Mouse (Mus musculus) adrenal gland, postnatal 25 days (tissue): ENCODE results near the gene Agps. TPM values are rescaled to one million over a fixed set of nuclear protein-coding genes. Genes with fewer than 3 reads are reported as not detected.
"Not testable (repeated sequence)": the region's sequence is repeated elsewhere in the genome, so short reads cannot be mapped to it uniquely, and the experiment has no call there.

Experiments
- DNase-seq: peaks from one replicate; pipeline ENCODE4 v3.0.0; 2021; ENCODE audit warnings: mixed read lengths
- total RNA-seq: library from RNA; stranded (reverse); gene quantifications from 2 replicates; pipeline ENCODE4 v1.2.3, GENCODE M21; 2021

Gene Agps
- total RNA-seq, 1 experiment from 2014 or later = 46.6 TPM

- DNase-seq = no peak
Measured at GRCm38 (mm10) chr2:75930941-75931340, 99.0 kb downstream of the Agps start.

DNA sequence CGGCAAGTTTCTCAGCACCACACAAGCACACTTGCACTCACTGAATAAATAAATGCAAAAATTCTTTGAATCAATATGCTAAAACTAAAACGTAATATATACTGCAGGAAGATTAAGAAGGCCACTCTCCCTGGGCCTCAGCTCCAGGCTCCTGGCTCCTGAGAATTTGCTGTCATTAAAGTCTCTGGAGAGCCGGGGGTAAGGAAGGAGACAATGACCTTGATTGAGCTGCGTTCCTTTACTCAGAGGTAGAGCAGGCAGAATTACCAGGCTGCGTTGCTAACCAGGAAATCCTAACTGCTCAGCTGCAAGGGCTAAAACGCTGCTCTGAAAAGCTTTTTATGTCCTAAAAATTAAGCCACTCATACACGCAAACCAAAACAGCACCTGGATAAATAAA is 101.6 kb downstream of the Agps start:
- no peak for DNase-seq

DNA sequence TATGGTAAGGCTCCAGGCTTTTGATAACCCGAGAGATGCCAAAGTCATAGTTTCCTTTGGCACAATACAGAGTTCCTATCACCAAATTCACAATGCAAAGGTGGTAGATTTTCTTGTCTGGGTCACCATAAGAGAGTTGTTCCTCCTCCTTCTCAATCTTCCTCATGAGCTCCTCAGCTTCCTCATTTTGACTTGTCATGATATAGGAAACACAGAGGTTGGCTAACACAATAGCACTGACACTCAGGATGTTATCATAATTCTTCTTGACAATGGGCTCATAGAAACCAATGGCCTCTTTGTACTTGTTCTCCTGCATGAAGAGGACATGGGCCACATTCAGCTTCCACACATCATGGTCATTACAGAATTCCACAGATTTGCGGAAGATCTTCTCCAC is 104.7 kb downstream of the Agps start:
- DNase-seq = not testable (repeated sequence)

DNA sequence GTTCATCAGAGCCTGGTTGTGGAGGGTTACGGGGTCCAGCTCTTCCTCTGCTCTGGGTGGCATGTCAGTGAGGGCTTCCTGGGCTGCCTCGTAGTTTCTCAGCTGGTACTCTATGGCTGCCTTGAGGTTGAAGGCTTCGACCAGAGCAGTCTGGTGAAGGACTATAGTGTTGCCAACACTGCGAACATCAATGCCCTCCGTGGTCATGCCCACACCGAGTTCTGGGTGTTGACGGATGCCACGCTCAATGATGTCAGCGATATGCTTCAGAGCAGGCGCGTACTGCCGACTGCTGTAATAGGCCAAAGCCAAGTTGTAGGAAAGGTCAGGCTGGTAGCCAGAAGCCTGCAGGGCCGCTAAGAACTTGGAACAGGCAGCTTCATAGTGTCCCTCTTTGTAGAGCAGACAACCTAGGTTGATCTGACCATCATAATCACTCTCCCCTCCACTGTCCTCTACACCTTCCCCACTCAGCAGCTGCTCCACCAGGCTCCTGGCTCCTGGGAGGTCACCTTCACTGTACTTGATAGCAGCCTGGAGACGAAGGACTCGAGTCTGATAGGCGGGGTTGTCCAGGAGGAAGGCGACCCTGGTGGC is 105.6 kb downstream of the Agps start:
- DNase-seq = not testable (repeated sequence)

DNA sequence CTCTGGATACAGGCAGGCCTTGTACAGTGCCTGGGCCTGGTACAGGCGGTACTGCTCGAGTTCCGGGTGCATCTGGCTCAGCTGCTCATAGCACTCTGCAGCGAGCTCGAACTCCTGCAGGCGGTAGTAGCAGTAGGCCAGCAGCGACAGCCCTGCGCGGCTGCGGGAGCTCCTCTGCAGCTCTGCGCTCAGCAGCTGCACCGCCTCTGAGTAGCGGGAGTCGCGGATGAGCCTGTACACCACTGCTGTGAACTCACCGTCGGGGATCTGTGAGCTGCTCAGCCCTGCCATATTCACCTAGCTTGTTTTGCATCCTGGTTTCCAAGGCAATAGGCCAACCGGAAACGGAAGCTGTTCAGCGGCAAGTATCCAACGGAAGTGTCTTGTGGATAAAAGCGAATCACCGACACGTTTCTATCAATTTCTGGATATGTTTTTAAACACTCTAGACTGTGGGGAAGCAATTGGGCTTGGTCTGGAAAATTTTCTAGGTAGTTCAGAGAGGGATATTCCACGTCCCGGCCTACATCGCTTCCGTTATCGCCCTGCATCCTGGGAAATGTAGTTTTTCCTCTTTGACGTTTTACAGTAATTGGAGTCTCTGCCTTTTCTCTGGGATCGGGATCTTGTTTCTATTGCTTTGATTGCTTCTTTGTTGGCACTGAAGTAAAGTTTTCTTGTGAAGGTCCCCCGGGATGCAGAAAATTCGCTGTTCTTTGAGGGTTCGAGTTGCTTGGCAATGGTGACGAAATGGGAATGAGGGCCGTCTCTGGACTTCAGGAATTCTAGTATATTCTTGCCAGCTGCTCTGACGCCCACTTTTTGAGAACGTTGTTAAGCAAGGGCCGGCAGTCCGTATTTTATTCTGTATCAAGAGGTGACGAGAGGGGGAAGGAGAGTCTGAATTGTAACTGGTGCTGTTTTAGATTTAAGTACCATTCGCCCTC is 106.4 kb downstream of the Agps start, which contains the start of gene Ttc30b:
Gene Ttc30b, minus strand, starts transcription at position 469 of the 947 bp plus-strand sequence.
- DNase-seq = peak; percentile 70

DNA sequence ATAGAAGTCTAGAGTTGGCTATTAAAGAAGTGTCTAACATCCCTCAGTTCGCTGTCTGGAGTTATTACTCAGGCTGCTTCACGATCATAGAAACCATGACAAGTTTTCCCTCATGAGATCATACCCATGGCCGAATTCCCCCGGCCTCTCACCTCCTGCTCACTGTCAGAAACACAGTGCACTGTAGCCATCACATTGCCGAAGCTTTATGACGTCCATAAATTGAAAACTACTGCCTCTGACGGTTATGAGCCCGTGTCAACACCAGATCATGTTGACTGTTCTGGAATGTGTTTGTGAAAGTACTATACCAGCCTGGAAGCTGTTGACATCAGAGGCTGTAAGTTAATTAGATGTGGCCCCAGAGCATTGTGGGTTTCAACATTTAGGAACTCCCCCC is 118.7 kb downstream of the Agps start:
- DNase-seq = no peak

DNA sequence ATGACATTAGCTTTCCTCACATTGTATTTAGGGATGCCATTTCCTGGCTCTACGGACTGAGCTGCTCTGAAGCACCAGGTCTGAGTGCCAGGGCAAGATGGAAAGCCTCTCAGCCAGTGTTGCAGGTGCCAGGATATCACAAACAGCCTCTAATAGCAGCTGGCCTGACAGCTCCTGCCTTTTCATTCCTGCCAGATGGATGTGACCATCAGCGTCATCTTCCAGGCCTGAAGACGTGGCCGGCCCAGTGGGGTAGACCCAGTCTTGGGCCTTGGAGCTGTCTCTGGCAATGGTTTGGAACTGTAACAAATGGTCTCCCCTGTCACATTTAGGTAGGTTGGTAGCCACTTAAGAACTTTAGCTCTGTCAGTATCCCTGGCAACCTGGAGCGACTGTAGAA is 121.3 kb downstream of the Agps start:
- DNase-seq = no peak

DNA sequence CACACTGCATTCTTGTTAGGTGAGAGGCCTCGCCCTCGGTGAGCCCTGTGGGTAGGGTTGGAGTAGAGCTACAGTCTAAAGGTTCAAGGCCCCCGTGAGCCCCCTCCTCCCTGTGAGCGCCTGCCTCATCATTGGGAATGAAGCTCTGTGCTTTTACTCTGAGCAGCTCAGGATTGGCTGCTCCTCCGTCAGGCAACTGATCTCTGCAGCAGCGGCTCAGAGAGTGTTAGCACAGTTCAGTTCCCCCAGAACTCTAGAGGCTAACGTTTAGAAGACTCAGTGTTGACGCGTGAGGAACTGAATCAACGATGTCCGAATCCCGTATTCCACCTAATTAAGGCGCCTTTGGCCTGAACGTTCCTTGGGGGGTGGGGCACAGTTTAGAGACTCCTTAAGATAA is 123.7 kb downstream of the Agps start:
- no peak for DNase-seq

GRCm38 (mm10) chr2:75959183-75959849 is 127.3 kb downstream of the Agps start:
- DNase-seq = peak; percentile 26

- peak; percentile 16 for DNase-seq
Measured at GRCm38 (mm10) chr2:75959850-75960365, 127.9 kb downstream of the Agps start.

DNA sequence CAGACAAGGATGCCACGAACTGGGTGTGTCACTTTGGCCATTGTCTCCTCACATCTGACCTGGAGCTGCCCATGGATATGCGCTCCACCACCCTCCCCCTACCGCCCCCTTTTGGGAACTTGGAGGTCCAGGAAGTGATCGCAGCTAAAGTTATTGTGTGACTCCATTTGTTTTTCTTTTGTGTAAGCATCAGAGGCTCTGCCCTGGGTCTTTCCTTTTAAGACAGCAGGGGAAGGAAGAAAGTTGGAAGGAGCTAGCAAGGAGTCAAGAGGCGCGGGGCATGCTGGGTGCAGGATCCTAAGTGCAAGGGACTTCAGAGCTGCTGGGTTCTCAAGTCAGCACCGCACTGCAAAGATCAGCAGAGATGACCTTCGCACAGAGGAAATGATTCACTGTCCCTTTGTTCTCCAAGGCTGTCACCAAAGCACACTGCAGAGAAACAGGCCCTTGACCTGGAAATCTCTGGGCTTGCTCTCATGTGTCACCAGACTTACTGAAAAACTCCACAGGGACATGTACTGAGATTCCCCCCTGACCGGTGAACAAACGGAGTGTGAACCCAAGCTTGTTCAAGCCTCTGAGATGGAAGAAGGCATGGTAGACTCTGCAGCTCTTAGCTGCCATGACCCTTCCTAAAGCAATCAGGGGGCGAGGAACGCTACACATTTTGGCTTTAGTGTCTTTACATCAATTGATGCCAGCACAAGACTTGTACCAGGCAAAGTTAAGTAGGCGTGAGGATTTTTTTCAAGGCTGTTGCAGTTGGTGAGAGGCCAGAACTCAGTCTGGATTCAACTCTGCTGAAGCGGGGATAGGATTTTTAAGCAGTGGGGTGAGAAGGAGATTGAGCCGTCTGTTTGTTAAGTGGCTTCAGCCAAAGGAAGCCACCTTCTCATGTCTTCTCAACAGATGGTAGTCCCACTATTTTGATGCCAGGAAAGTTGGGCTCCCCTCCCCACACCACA is 128.7 kb downstream of the Agps start:
- DNase-seq = peak; percentile 52

DNA sequence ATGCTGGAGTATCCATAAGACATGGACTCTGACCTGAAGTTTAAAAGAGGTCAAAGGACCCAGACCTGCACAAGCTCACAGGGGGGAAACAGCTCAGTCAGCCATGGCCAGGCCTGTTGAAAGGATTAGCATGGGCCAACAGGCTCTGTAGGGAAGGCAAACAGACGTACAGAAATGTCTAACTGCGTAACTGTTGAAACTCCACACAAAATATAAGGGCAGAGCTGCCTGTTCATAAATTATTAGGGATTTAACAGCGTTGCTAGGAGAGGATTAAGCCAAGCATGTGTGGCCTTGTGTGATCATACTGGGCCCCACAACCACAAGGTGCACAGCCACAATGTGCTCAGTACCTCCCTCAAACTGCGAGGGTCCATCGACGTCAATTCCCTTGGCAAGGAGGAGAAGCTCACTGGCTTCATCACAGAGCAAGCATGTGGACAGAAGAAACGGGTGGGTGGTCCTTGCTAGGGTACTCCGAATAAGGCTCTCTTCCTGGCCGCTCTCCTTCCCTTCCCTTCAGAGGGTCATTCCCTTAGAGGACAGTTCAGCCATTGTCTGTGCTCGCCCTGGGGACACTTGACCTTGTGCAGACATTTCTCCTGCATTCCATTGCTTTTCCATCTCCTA is 131.3 kb downstream of the Agps start:
- no peak for DNase-seq

DNA sequence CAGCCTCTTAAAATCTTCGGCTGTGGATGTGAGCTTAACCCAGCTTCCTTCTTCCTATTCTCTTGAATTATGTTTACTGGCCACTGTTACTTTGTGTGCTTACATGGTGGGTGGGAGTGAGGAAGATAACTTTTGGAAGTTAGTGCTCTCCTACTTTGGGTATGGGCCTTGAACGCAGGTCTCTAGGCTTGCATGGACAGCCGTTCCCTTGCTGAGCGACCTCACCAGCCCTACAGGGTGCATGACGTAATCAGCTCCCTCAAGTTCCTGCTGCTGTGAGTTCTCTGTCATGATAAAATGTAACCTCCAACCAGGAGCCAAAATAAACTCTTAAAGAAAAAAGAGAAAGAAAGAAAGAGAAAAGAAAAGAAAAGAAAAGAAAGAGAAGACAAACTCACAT is 132.1 kb downstream of the Agps start:
- no peak for DNase-seq

DNA sequence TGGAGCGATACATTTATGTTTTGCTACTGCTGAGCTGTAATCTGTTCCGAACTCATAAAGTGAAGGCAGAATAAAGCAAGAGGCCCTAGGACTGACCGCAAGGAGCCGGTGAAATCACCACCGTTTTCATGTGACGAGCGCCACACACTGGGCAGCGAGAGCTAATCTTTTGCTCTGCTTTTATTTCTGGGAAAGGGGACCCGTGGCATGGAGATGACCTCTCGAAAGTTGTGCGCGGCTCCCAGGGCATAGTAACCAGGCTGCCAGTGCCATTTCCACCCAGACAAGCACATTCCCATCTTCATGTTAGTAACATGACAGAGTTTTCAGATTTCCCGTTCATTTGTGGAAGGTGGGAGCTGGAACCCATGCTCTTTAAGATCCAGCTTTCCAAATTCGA is 132.5 kb downstream of the Agps start:
- peak; percentile 81 for DNase-seq

- peak; percentile 31 for DNase-seq
Measured at GRCm38 (mm10) chr2:75964972-75965371, 133.0 kb downstream of the Agps start.

GRCm38 (mm10) chr2:75974131-75974530 is 142.2 kb downstream of the Agps start:
- DNase-seq = no peak

DNA sequence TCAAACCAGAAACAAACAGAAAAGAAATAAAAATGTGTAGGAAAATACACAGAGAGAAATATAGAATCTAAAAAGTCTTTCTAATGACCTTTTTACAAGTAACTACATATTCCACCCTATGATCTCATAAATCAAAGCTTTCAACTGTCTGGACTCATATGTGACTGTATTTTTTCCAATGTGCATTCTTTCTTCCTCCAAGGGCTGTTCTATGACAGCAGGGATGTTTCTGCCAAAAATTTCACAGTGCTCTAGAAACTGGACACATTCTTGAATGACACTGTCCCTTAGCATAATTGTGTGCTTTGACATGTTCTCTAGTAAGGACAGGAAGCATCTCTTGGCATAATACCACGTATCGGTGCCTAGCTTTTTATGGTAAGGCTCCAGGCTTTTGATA is 144.1 kb downstream of the Agps start:
- DNase-seq = not testable (repeated sequence)

DNA sequence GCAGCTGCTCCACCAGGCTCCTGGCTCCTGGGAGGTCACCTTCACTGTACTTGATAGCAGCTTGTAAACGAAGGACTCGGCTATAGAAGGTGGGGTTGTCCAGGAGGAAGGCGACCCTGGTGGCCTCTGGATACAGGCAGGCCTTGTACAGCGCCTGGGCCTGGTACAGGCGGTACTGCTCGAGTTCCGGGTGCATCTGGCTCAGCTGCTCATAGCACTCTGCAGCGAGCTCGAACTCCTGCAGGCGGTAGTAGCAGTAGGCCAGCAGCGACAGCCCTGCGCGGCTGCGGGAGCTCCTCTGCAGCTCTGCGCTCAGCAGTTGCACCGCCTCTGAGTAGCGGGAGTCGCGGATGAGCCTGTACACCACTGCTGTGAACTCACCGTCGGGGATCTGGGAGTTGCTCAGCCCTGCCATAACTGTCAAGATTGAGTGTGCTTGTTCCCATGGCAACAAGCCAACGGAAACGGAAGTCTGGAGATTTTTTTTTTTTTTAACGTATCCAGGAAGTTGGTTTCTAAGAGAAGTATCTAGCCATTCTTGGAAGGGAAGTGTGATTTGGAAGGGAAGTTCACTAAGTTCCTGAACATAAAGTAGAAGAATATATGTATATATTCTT is 145.9 kb downstream of the Agps start, which contains the start of gene Ttc30a2:
Gene Ttc30a2, minus strand, starts transcription at position 419 of the 617 bp plus-strand sequence.
- not testable (repeated sequence) for DNase-seq
